Mouse (Mus musculus) induced T-regulatory cell, adult 2 months (primary cell): ENCODE measurements around the gene Phtf1.

Experiments
- DNase-seq: peaks from one replicate; pipeline ENCODE4 v3.0.0-alpha.2; 2012; ENCODE audit warnings: low read depth

The Phtf1 gene

GRCm38 (mm10) chr3:103967861-103968691 lies at the start of gene Phtf1:
TSS of gene Phtf1 (plus strand) at chr3:103968110.
- DNase-seq: peak; percentile 89

- no peak for DNase-seq
Measured at GRCm38 (mm10) chr3:103920094-103920493, 47.8 kb upstream of the Phtf1 start.

GRCm38 (mm10) chr3:103925302-103925701 lies 42.6 kb upstream of the Phtf1 start:
- no peak for DNase-seq

- DNase-seq: peak; percentile 57
Measured at GRCm38 (mm10) chr3:103927511-103927910, 40.4 kb upstream of the Phtf1 start.

GRCm38 (mm10) chr3:103944794-103945562 lies 22.9 kb upstream of the Phtf1 start:
- no peak for DNase-seq

GRCm38 (mm10) chr3:103948666-103949065 lies 19.2 kb upstream of the Phtf1 start:
- no peak for DNase-seq

GRCm38 (mm10) chr3:103960622-103961021 lies 7.3 kb upstream of the Phtf1 start:
- no peak for DNase-seq

- no peak for DNase-seq
Measured at GRCm38 (mm10) chr3:103967231-103967630, 679 bp upstream of the Phtf1 start.

- DNase-seq: peak; percentile 59
Measured at GRCm38 (mm10) chr3:103968701-103969100, 791 bp downstream of the Phtf1 start.

GRCm38 (mm10) chr3:103971157-103971556 lies 3.2 kb downstream of the Phtf1 start:
- no peak for DNase-seq

- no peak for DNase-seq
Measured at GRCm38 (mm10) chr3:103984556-103984955, 16.6 kb downstream of the Phtf1 start.

- DNase-seq: no peak
Measured at GRCm38 (mm10) chr3:103985194-103985593, 17.3 kb downstream of the Phtf1 start.

GRCm38 (mm10) chr3:103987831-103988432 lies 20.0 kb downstream of the Phtf1 start:
- no peak for DNase-seq

GRCm38 (mm10) chr3:103989352-103989751 lies 21.4 kb downstream of the Phtf1 start:
- no peak for DNase-seq

- peak; percentile 73 for DNase-seq
Measured at GRCm38 (mm10) chr3:103991271-103991670, 23.4 kb downstream of the Phtf1 start.

GRCm38 (mm10) chr3:103998724-103999123 lies 30.8 kb downstream of the Phtf1 start:
- no peak for DNase-seq

- DNase-seq: no peak
Measured at GRCm38 (mm10) chr3:104006896-104007466, 39.1 kb downstream of the Phtf1 start.

GRCm38 (mm10) chr3:104007479-104007878 lies 39.6 kb downstream of the Phtf1 start:
- DNase-seq: no peak

- DNase-seq: no peak
Measured at GRCm38 (mm10) chr3:104009924-104010662, 42.2 kb downstream of the Phtf1 start.

- no peak for DNase-seq
Measured at GRCm38 (mm10) chr3:104011972-104012371, 44.1 kb downstream of the Phtf1 start.

GRCm38 (mm10) chr3:104017931-104018330 lies 50.0 kb downstream of the Phtf1 start:
- no peak for DNase-seq

- peak; percentile 49 for DNase-seq
Measured at GRCm38 (mm10) chr3:104019453-104019852, 51.5 kb downstream of the Phtf1 start.
